In the genomic region with DNA sequence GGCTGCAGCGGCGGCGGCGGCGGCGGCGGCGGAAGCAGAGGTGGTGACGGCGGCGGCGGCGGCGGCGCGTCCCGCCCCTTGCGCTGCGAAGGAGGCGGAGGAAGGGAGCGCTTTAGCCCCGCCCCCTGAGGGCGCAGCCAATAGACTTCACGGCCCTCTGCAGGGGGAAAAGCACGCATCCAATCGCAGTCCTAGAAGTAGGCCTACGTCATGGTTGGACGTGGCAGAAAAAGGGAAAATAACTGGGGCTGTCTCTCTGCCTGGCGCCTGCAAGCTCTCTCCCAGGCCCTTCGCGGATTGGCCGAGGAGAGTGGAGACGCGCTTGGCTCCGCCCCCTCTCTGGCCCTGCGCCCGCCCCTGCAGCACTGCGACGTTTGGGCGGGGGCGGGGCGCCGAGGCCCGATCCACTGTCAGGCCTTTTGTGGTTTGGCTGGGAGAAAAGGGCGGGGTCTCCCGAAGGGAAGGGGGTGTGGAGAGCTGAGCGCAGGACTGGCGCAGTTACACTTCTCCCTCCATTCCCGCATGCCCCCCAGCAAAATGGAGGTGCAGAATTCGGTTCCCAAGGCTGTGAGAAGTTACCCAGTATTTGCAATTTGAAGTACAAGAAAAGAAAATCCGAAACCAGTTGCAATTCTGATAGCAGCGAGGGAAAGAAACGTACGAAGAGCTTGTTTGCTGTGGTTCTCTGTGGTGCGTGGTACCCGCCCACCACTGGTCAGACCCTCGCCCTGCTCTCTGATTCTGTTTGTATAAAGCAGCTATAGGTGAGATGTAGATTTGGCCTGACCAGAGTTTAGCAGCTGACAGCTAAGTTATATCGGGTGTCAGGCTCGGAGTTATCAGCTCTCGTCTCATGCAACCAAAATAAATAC, we compare ENCODE assay signal across 8 mouse cellular contexts. TPM values are rescaled to one million over a fixed set of nuclear protein-coding genes. Genes with fewer than 3 reads are reported as not detected.
DNase-seq lines count a peak whose midpoint lies in the region; ATAC-seq and TF ChIP-seq lines count a peak whose summit lies in the region.

A gene (minus strand): TSS at position 19 of the 872 bp plus-strand sequence.

- H3K9me3 ChIP-seq in hindbrain, postnatal 0 days (ENCODE audit: low read length): no peaks in the 10 kb centered on the region

- DNase-seq in ZHBTc4 (ENCODE audit: low read depth, low spot score): peak; percentile 99
- peak; percentile 100 for DNase-seq in gastrocnemius, adult 2 months
- DNase-seq in hindbrain, postnatal 0 days (ENCODE audit: low spot score): peak; percentile 99
- peak; percentile 99 to 100 for DNase-seq in left cerebral cortex, adult 2 months (ENCODE audit: extremely low spot score in 1 of 2, low spot score in 2 of 2)
- peak; percentile 97 to 99 for DNase-seq in right cerebral cortex, adult 2 months (ENCODE audit: low spot score in 2 of 2)
- DNase-seq in urinary bladder, postnatal 14 days (ENCODE audit: low spot score): peak; percentile 99

- H3K27ac ChIP-seq in gastrocnemius, adult 2 months: peak within 1 kb of the TSS; percentile 99
- H3K27ac ChIP-seq in hindbrain, postnatal 0 days: peak within 1 kb of the TSS; percentile 99
- H3K27ac ChIP-seq in left cerebral cortex, adult 2 months: peak within 1 kb of the TSS; percentile 99

- peak within 1 kb of the TSS; percentile 98 for H3K9ac ChIP-seq in hindbrain, postnatal 0 days (replicated peaks; ENCODE audit: low read length)

- 3% methylated on average over 48 of the region's 60 CpGs for WGBS in hindbrain, postnatal 0 days

- intact Hi-C loops in gastrocnemius, adult 2 months (cut with DNase I): loop anchor here (5.0 kb wide), 3 partner anchors 45 to 270 kb away; a partner anchor contains a TSS
- intact Hi-C loops in left cerebral cortex, adult 2 months (cut with DNase I): loop anchor here (2.0 to 5.0 kb wide), 3 partner anchors 195 to 470 kb away; a partner anchor contains a TSS

- no peaks in the 10 kb centered on the region for H3K4me1 ChIP-seq in hindbrain, postnatal 0 days (ENCODE audit: insufficient read depth, low read length)

- H3K4me2 ChIP-seq in hindbrain, postnatal 0 days (ENCODE audit: low read depth, low read length): peak within 1 kb of the TSS; percentile 73

- H3K4me3 ChIP-seq in gastrocnemius, adult 2 months: peak within 1 kb of the TSS; percentile 98
- peak within 1 kb of the TSS; percentile 100 for H3K4me3 ChIP-seq in hindbrain, postnatal 0 days (ENCODE audit: low read length)
- H3K4me3 ChIP-seq in left cerebral cortex, adult 2 months: peak within 1 kb of the TSS; percentile 95

- ATAC-seq in common myeloid progenitor, adult 5-6 weeks (replicated peaks; ENCODE audit: low read depth, poor library complexity, severe bottlenecking): peak; percentile 92
- ATAC-seq in hindbrain, postnatal 0 days: peak; percentile 100
- ATAC-seq in megakaryocyte, adult 5-6 weeks (ENCODE audit: poor library complexity, severe bottlenecking): peak; percentile 87

- H3K27me3 ChIP-seq in hindbrain, postnatal 0 days (ENCODE audit: insufficient read depth, low read length): no peaks in the 10 kb centered on the region

- H3K36me3 ChIP-seq in hindbrain, postnatal 0 days (ENCODE audit: insufficient read depth, low read length): no peaks in the 10 kb centered on the region

- no peak for TF ChIP-seq CTCF in gastrocnemius, adult 2 months (IDR thresholded peaks at IDR 0.05)
- no peak for TF ChIP-seq CTCF in hindbrain, postnatal 0 days (IDR thresholded peaks at IDR 0.05; ENCODE audit: low read depth)
- no peak; the same call in 1 of the 2 replicates for TF ChIP-seq CTCF in left cerebral cortex, adult 2 months (IDR thresholded peaks at IDR 0.05)

RNA-seq across cellular contexts. Expression of the gene that starts here (rescaled TPM):
- 29.7 and 34.4 TPM in 2 replicates for total RNA-seq in common myeloid progenitor, adult 5-6 weeks (2017)
- total RNA-seq in gastrocnemius, adult 2 months (2021): 100 to 1,000 TPM in 1 of 2 experiments, 10 to 100 TPM in 1; 95.4 to 108 TPM
- total RNA-seq in hindbrain, postnatal 0 days (2014; rRNA removed): 160 and 163 TPM in 2 replicates
- polyA plus RNA-seq in hindbrain, postnatal 0 days (2015; fragmentation: Nextera tagmentation; extraction: Ambion mirVana): 196 and 204 TPM in 2 replicates
- 100 to 1,000 TPM; 409 to 438 TPM for total RNA-seq in left cerebral cortex, adult 2 months (2021)
- total RNA-seq in megakaryocyte, adult 5-6 weeks (2015): 25.0 and 29.4 TPM in 2 replicates
- 26.9 and 29.5 TPM in 2 replicates for total RNA-seq in megakaryocyte, adult 5-6 weeks (2017)

Comparison
In these comparisons a context has a peak if more than half of its experiments do, and no peak if none do; other contexts are left out.
1. Peak in every context shown above with its lines: DNase-seq, ATAC-seq, H3K4me3 ChIP-seq and H3K27ac ChIP-seq.